Mouse (Mus musculus) kidney, adult 9 months (tissue): ENCODE data around the gene Rap2a.

Experiments
- DNase-seq: peaks from one replicate; pipeline ENCODE4 v3.0.0; 2022

The Rap2a gene

GRCm38 (mm10) chr14:120500021-120500560 is 21.8 kb downstream of the Rap2a start:
- DNase-seq = no peak

- DNase-seq = no peak
Measured at GRCm38 (mm10) chr14:120500791-120501190, 22.5 kb downstream of the Rap2a start.

- no peak for DNase-seq
Measured at GRCm38 (mm10) chr14:120503641-120504040, 25.4 kb downstream of the Rap2a start.

DNA sequence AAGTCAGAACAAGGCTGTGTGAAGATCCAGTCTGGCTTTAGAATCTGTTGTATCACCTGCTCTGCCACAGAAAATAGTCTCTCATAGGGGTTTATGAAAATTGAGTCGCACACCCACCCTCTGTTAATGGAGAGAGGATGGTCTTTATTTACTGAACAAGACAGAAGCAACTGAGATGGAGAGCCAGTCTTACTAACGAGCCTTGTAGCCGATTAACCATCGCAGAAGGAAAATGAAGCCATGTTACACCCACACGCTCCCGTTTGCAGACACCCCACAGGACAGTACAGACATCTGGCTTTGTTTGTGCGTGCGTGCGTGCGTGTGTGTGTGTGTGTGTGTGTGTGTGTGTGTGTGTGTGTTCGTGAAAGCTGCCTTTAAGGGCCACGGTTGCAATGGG is 26.2 kb downstream of the Rap2a start:
- no peak for DNase-seq

GRCm38 (mm10) chr14:120504928-120505461 is 26.8 kb downstream of the Rap2a start:
- no peak for DNase-seq

GRCm38 (mm10) chr14:120505918-120506317 is 27.7 kb downstream of the Rap2a start:
- DNase-seq = no peak

DNA sequence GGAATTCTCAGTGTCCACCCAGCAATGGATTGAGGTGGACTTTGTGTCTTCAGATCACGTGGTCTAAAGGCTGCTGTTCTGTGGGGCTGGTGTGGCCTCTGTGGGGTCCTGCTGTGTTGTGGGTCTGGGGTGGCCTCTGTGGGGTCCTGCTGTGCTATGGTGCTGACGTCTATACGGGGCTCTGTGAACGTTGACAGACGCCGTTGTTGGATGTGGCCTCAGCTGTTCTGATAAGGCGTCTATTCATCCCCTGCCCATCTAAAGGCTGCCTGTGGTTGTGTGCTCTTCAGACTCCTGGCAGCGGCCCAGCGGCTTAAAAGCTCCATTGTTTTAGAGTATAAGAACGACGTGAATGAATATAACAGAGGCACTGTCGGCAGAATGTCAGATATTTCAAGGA is 29.3 kb downstream of the Rap2a start:
- DNase-seq = no peak

DNA sequence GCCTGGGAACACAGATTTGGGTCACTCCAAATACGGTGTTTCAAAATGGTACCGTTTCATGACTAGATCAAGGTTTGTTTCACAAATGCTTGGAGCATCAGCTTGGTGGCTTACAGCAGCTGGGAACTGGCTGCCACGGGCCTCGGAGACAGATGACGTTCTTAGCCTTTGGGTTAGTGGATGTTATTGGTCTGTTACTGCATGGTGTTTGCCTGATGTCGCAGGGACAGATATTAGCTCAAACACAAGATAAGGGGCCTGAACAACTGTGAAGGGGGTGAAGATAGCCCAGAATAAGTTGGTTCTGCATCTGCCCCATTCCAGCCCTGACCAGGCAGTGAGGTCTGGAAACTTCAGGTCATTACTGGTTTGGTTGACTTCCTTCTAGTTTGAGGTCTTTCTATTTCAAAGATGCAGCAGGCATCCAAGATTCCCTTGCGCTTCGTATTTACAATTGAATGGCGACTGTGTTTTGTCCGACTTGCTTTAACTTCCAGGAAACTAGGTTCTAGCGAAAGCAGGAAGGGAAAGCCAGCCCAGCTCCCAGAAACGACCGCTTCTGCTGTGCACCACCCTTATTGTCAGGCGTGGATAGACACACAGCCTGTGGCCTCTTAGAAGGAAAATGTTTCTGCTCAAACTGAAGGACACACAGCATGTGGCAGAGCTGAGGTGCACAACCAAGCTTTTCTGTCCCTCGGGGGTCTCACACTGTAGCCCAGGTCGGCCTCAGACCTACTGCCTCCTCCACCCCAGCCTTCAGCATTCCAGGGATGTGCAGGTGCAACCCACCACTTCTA is 30.5 kb downstream of the Rap2a start:
- no peak for DNase-seq

DNA sequence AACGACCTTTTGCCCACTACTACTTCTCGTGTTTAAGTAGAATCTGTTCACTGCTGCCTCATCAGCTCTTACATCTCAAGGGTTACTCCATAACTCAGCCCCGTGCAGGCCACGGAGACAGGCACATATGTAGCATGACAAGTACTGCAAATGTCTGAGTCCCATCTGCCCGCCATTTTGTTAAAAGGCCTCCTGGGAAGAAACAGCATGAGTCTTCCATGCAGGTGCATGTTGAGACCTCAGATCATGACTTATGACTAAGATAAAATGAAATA is 31.1 kb downstream of the Rap2a start:
- no peak for DNase-seq

- DNase-seq = no peak
Measured at GRCm38 (mm10) chr14:120511821-120512220, 33.6 kb downstream of the Rap2a start.

DNA sequence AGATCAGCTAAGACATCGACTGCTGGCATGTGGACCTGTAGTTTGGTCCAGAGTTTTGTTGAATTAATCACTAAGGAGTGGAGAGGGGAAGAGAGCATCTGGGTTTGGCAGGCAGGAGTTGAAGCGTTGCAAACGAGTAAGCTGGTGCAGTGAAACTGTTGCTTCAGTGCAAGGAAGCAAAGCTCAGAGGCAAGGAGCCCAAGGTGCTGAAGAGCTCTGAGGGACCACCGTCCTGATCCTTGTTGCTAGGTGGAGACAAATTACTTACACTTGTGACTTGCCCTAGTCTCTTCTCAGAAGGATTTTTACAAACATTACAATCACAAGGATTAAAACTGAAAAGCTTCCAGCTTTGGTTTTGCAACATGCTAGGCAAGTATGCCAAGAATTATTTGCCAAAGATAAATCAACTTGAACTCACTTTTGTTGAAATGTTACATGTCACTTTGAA is 36.6 kb downstream of the Rap2a start:
- DNase-seq = no peak

- peak; percentile 12 for DNase-seq
Measured at GRCm38 (mm10) chr14:120515376-120515775, 37.1 kb downstream of the Rap2a start.

GRCm38 (mm10) chr14:120518706-120519105 is 40.5 kb downstream of the Rap2a start:
- no peak for DNase-seq

GRCm38 (mm10) chr14:120519921-120520320 is 41.7 kb downstream of the Rap2a start:
- no peak for DNase-seq

- no peak for DNase-seq
Measured at GRCm38 (mm10) chr14:120520843-120521242, 42.6 kb downstream of the Rap2a start.

- DNase-seq = no peak
Measured at GRCm38 (mm10) chr14:120523296-120523695, 45.1 kb downstream of the Rap2a start.

- DNase-seq = no peak
Measured at GRCm38 (mm10) chr14:120525644-120526043, 47.4 kb downstream of the Rap2a start.

- DNase-seq = no peak
Measured at GRCm38 (mm10) chr14:120533301-120533700, 55.1 kb downstream of the Rap2a start.

DNA sequence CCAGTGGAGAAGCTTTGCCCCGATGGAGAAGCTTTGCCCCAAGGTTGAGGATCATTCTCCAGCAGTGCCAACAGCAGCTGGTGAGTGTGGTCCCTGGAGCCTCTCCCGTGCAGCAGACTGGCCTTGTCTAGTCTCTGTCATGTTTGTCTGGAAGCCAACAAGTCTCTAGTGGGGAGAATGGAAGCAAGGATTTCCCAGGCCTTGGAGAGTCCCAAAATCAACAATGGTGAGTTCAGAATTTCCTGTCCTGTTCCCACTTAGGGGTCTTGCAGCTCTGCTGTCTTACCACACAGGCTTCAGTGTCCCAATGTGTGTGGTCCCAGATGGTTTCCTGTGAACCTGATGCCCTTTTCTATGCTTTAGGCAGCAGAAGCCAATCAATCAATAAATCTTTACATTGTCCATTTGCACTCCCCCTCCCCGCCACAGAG is 56.6 kb downstream of the Rap2a start:
- DNase-seq = no peak

DNA sequence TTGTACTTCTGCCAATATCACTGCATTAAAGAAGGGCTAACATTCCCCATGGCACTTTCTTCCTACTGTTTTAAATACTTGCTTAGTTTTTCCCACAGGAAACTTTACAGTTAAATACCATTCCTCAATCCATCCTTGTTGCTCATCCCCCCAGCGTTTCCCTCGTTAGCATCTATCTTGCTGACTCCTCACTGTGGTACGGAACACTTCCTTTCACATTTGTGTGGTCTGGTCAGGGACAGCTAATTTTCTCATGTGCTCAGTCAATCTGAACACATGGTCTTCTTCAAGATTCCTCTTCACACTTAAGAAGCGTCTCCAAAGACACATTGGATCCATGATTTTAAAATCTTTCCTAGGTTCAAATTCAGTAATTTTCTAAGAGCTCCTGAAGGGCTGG is 57.2 kb downstream of the Rap2a start:
- no peak for DNase-seq

DNA sequence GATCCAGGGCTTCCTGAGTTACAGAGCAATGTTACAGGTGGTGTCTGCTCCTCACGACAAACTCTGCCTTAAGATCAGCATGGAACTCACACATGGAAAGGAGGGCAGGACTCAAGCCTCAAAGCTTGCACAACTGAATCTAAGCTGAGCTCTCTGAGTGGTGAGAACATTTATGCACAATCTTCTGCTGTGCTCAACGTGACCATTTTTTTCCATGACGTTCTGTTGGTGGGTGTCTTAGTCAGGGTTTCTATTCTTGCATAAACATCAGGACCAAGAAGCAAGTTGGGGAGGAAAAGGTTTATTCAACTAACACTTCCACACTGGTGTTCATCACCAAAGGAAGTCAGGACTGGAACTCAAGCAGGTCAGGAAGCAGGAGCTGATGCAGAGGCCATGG is 57.7 kb downstream of the Rap2a start:
- DNase-seq = no peak

DNA sequence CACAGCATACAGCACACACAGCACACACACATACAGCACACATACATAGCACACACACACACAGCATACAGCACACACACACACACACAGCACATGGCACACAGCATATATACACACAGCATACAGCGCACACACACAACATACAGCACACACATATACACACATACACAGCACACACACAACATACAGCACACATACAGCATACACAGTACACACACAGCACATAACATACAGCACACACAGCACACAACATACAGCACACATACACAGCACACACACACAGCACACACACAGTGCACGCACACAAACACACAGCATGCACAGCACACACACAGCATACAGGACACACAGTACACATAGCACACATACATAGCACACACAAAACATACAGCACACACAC is 60.9 kb downstream of the Rap2a start:
- DNase-seq = no peak

DNA sequence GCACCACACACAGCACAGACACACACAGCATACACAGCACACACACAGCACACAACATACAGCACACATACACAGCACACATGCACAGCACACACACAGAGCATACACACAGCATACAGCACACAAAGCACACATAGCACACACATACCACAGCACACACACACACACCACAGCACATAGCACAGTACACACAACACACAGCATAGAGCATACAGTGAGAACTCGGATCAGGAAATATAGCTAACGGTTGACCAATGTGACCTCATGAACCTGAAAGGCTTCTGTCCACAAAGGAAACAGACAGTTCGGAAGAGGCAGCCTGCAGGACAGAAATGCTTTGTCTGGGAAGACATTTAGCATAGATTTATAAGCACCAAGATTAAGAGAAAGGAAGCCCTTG is 61.4 kb downstream of the Rap2a start:
- no peak for DNase-seq

DNA sequence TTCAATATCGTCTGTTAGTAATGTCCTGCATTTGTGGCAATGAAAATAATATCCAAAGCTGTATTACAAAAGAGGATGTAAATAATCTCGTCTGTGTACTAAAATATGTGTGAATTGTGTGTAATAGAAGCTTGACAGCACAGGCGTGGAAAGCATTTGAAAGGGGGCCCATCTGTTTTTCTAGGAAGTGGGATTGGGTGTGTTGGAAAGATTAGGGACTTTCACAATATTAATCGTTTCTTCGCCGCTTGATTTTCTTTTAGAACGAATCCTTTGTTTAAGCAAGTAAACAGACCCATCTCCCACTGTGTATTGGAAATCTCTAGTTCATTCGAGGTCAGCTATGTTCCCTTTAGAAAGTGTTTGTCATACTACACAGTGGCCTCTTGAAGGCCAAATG is 64.2 kb downstream of the Rap2a start:
- no peak for DNase-seq

- no peak for DNase-seq
Measured at GRCm38 (mm10) chr14:120542976-120543375, 64.7 kb downstream of the Rap2a start.
